Mouse (Mus musculus): Measurements from ENCODE around the gene Cnn3.

DNA sequence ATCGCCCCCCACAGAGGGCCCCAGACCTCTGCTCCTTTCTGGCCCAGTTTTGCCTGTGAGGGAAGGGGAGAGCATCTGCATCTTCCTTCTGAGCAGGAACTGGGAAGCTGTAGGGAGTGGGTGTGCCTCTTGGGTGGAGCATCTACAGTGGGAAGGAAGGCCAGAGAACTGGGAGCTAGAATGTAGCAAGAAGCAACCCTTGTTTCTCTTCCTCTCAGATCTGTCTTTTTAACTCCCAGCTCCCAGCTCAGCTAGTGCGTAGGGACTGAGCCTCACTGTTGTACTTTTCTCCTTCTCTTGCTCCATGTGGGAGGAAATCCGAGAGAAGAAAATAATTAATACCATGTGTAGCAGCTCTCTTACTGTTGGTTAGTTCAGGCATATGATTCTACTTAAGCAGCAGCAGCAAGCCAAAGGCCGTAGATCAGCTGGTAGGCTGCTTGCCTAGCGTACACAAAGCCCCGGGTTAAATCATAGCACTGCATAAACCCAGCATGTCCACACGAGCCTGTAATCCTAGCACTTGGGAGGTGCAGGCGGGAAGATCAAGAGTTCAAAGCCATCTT is 7.8 kb downstream of the Cnn3 start:
- TF ChIP-seq POLR2A (IDR thresholded peaks at IDR 0.05; ENCODE audit: extremely low read depth, insufficient read depth, low read length), result no peak
- no peak for TF ChIP-seq CTCF (IDR thresholded peaks at IDR 0.05; ENCODE audit: low read depth, low read length)

Measured in liver, adult 2 months (tissue).